Mouse (Mus musculus): Measurements from ENCODE around the gene Esr1.

- no peak for TF ChIP-seq CTCF (IDR thresholded peaks at IDR 0.05; ENCODE audit: borderline replicate concordance, insufficient read depth, low read depth, low read length)
- TF ChIP-seq POLR2A (IDR thresholded peaks at IDR 0.05; ENCODE audit: borderline replicate concordance, insufficient read depth, low read length) = no peak
Observed at GRCm38 (mm10) chr10:4589576-4589975, 21.8 kb upstream of the Esr1 start.
